Mouse (Mus musculus) hindbrain, postnatal 0 days (tissue): ENCODE results near the gene Serpine2. TPM values are rescaled to one million over a fixed set of nuclear protein-coding genes. Genes with fewer than 3 reads are reported as not detected.

Experiments used
- ATAC-seq: fragments of 200-750 bp; cut with Nextera tagmentation; 2 replicates; pipeline ENCODE4 v1.8.0; 2017; ENCODE audit warnings: mild to moderate bottlenecking, moderate TSS enrichment, moderate library complexity
- DNase-seq: peaks from one replicate; pipeline ENCODE4 v3.0.0-alpha.2; 2015; ENCODE audit warnings: low spot score
- H3K27ac ChIP-seq: fragments of 300-500 bp; sonication (generic); 2 replicates; pipeline ENCODE4 v1.5.1; 2014; ENCODE audit warnings: mild to moderate bottlenecking
- H3K27me3 ChIP-seq: fragments of 300-500 bp; sonication (generic); 2 replicates; pipeline ENCODE4 v1.6.1; 2014; ENCODE audit warnings: low read length, mixed read lengths; ENCODE audit not compliant: insufficient read depth
- H3K36me3 ChIP-seq: fragments of 300-500 bp; sonication (generic); 2 replicates; pipeline ENCODE4 v1.6.1; 2014; ENCODE audit warnings: low read length, mixed read lengths; ENCODE audit not compliant: insufficient read depth
- H3K4me1 ChIP-seq: fragments of 300-500 bp; sonication (generic); 2 replicates; pipeline ENCODE4 v1.6.1; 2014; ENCODE audit warnings: antibody characterized with exemption, low read length, mixed read lengths; ENCODE audit not compliant: insufficient read depth
- H3K4me2 ChIP-seq: fragments of 300-500 bp; sonication (generic); 2 replicates; pipeline ENCODE4 v1.6.1; 2014; ENCODE audit warnings: low read depth, mild to moderate bottlenecking, low read length, moderate library complexity, mixed read lengths
- H3K4me3 ChIP-seq: fragments of 300-500 bp; sonication (generic); 2 replicates; pipeline ENCODE4 v1.5.1; 2014; ENCODE audit warnings: low read length
- H3K9ac ChIP-seq: fragments of 300-500 bp; sonication (generic); replicated peaks from 2 replicates; pipeline ENCODE4 v1.6.1; 2014; ENCODE audit warnings: mild to moderate bottlenecking, low read length, moderate library complexity, mixed read lengths
- H3K9me3 ChIP-seq: fragments of 300-500 bp; sonication (generic); 2 replicates; pipeline ENCODE4 v1.6.1; 2016; ENCODE audit warnings: low read length, mixed read lengths
- CTCF ChIP-seq: IDR thresholded peaks from 2 replicates; pipeline ENCODE4 v1.5.1; 2016; ENCODE audit warnings: antibody characterized with exemption, control low read depth, low read depth
- WGBS: fragments of 180-500 bp; shearing (Covaris S2); extraction: QIAGEN DNeasy Blood & Tissue Kit; methylation state at CpG from one replicate; pipeline ENCODE4 v1.1.7; 2014; 5-methylcytosine and 5-hydroxymethylcytosine counted together
- polyA plus RNA-seq: library from polyadenylated mRNA; unstranded; fragments of >200 nt; fragmentation: Nextera tagmentation; extraction: Ambion mirVana; gene quantifications from 2 replicates; pipeline ENCODE4 v1.2.1, GENCODE M21; 2015
- total RNA-seq: library from RNA; depleted of rRNA; stranded (reverse); fragments of >200 nt; gene quantifications from 2 replicates; pipeline ENCODE4 v1.2.3, GENCODE M21; 2014

The Serpine2 gene
- total and polyA plus RNA-seq, 2 experiments from 2014 or later = 251 to 505 TPM

DNA sequence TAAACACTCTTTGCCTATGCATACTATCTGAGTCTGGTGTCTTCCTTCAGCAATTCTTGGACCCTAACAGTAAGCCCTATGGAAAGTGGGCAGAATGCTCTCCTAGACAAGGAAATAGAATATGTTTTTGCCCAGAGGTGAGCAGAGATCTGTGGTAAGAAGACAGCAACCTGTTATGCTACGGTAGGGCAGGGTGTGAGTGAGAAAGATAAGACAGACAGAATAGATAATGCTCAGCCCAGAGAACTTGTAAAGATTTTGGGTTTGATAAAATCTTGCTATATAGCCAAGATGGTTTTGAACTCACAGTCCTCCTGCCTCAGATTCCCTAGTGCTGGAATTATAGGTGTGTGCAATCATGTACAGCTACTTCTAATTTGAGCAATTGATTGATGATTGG, 96.5 kb downstream of the Serpine2 start:
- no peaks in the 10 kb centered on the region for H3K36me3 ChIP-seq
- ATAC-seq (no peak), DNase-seq (no peak)
- no peaks in the 10 kb centered on the region for H3K27me3 ChIP-seq
- no peak overlapping the region for H3K4me2 ChIP-seq
- peaks cover 12% of the 10 kb centered on the region for H3K4me1 ChIP-seq
- WGBS = 97% methylated on average over 1 of the region's 1 CpGs
- H3K27ac ChIP-seq = no peak overlapping the region
- no peak overlapping the region for H3K9ac ChIP-seq
- no peak for TF ChIP-seq CTCF
- no peak overlapping the region for H3K4me3 ChIP-seq
- H3K9me3 ChIP-seq = no peaks in the 10 kb centered on the region

DNA sequence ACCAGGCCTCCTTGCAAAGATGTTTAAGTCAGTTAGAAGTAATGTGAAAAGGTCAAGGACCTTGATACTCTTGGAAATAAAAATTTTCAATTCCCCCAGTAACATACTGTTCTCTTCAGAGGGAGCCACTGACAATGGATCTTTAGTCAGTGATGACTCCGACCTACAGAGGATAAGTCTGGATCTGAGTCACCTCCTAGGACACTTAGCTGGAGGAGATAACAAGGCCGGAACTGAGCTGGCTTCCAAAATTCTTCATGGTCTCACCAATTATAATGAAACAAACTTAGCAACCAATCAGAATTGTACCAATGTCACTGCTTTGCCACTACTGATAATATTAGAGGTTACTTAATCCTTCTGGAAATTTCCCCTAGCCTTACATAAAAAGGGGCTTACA, 96.9 kb downstream of the Serpine2 start:
- Histone ChIP-seq H3K27me3 (no peaks in the 10 kb centered on the region), H3K36me3 (no peaks in the 10 kb centered on the region), H3K9ac (no peak overlapping the region), H3K4me3 (no peak overlapping the region), H3K27ac (no peak overlapping the region), H3K4me2 (no peak overlapping the region), H3K9me3 (no peaks in the 10 kb centered on the region), H3K4me1 (peaks cover 15% of the 10 kb centered on the region)
- 84% methylated on average over 2 of the region's 2 CpGs for WGBS
- DNase-seq (no peak), ATAC-seq (no peak)
- TF ChIP-seq CTCF = no peak

DNA sequence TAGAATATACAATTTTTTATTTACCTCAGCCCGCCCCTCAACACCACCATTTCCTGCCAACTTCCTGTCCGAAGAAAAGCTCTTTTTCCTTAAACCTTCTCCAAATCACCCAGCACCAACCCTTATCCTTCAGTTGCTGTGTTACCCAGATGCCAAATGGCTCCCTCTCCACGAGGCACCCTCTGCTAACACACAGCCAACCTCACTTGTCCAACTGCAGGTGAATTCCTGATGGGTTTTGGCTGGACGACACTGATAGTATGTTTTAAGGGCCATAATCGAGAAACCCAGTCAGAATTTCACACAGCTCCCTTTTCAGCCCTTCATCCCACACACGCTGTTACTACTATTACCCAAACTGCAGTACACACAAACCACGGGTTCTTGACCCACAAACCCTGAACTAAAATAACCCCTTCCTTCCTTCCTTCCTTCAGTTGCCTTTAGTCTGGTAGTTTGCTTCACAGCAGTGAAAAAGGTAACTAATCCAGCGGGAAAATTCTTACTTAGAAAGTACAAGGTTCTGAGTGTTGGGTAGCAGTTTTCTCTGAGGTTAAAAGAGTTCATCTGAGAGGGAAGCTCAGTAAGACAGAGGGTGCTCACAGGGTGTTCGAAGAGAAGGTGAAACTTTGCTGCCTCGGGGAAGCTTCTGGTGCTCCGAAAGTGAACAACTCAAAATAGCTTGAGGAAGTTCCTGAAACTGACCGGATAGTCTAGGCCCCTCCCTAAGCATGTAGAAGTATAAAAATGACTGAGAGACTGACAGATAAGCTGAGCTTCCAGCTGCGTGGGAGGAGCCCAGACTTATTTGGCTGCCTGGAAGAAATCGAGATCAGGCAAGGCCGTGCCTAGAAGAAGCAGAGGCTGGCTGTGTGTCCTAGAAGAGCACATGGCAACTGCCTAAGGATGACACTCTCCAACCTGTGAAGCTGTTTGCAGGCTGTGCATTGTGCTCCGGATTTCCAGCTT, 98.4 kb downstream of the Serpine2 start:
- Histone ChIP-seq H3K36me3 (no peaks in the 10 kb centered on the region), H3K4me2 (peak overlapping the region; percentile 98), H3K9me3 (no peaks in the 10 kb centered on the region), H3K27ac (peak overlapping the region; percentile 37; the same call in 1 of the 2 replicates), H3K4me3 (peak overlapping the region; percentile 82), H3K27me3 (no peaks in the 10 kb centered on the region), H3K9ac (peak overlapping the region; percentile 38; the same call in 1 of the 2 replicates), H3K4me1 (peaks cover 15% of the 10 kb centered on the region)
- DNase-seq (peak; percentile 9), ATAC-seq (no peak)
- TF ChIP-seq CTCF = no peak
- 58% methylated on average over 16 of the region's 16 CpGs for WGBS

DNA sequence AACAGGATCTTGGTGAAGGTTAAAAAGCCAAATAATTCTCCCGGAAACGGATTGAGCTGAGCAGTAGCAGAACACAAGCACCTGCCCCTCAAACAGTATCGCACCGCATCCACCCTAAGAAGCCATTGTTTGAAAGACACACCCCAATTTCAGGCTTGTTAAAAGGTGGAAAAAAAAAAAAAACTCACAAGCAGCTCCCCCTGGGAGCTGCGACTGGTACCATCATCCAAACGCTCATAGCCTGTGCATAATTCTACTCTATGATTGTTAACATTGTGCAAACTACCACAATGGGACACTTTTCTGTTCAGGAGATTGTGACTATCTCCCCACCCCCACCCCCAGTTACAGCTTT, 99.1 kb downstream of the Serpine2 start:
- H3K27me3 ChIP-seq = no peaks in the 10 kb centered on the region
- no peak for TF ChIP-seq CTCF
- 0% methylated on average over 6 of the region's 6 CpGs for WGBS
- peak overlapping the region; percentile 98 for H3K4me2 ChIP-seq
- H3K27ac ChIP-seq = no peak overlapping the region
- H3K9me3 ChIP-seq = no peaks in the 10 kb centered on the region
- H3K9ac ChIP-seq = peak overlapping the region; percentile 38; the same call in 1 of the 2 replicates
- H3K4me1 ChIP-seq = peaks cover 15% of the 10 kb centered on the region
- no peaks in the 10 kb centered on the region for H3K36me3 ChIP-seq
- peak overlapping the region; percentile 82 for H3K4me3 ChIP-seq
- ATAC-seq (peak; percentile 60), DNase-seq (no peak)

DNA sequence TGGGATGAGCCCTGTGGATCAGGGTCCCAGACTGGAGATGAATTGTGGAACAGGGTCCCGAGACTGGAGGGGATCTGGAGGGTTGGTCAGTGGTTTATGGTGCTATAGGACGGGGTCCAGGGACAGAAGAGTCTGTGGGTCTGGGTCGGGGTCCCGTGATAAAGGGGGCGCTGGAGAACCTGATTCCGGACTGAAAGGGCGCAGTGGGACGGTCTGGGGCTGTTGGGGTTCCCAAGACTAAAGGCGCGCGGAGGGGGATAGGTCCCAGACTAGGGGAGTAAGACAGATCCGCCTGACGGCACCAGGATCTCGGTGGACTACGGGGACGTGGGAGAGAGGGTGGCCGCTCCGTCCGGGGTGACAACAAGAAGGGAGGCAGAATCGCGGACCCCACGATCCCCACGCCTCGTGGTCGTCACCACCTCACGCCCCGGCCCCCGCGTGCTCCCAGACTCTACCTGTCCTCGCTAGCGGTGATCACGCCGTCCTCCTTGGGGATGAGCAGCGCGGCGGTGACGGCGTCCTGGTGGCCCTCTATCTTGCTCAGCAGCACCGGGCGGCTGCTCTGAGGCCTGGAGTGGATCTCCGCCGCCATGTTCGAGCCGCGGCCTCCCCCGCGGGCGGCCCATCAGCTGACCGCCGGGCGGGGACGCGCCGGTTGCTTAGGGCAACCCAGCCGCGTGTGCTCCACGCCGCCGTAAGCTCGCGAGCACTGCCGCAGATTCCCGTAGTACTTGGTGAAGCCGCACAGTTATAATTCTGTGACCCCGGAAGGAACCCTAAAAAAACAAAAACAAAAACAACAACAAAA, 99.7 kb downstream of the Serpine2 start:
- DNase-seq = peak; percentile 96
- no peak for TF ChIP-seq CTCF
- ATAC-seq = peak; percentile 97
- WGBS = under 1% methylated on average over 65 of the region's 65 CpGs
- H3K4me2 ChIP-seq = peak overlapping the region; percentile 98
- no peaks in the 10 kb centered on the region for H3K9me3 ChIP-seq
- H3K4me1 ChIP-seq = peaks cover 15% of the 10 kb centered on the region
- H3K4me3 ChIP-seq = peak overlapping the region; percentile 82
- H3K27me3 ChIP-seq = no peaks in the 10 kb centered on the region
- H3K9ac ChIP-seq = peak overlapping the region; percentile 80
- H3K36me3 ChIP-seq = no peaks in the 10 kb centered on the region
- H3K27ac ChIP-seq = peak overlapping the region; percentile 54

DNA sequence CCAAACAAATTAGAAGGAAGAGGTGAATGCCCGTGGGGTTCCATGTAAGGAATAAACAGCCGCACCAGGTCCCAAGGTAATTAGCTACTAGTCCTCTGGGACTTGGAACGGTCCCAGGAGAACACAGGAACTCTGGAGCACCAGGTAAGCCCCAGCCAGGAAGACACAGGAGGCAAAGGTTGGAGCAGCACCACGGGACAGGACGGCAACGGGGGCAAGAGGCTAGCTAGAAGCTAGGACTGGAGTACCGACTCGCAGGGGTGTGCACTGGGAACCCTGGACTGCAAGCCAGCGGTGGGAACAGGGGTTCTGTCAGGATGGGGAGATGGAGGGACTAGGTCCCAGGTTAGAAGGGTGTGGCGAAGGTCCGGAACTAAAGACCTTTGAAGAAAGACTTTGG, 100.3 kb downstream of the Serpine2 start:
- no peaks in the 10 kb centered on the region for H3K36me3 ChIP-seq
- no peaks in the 10 kb centered on the region for H3K27me3 ChIP-seq
- H3K27ac ChIP-seq = 0 out of 2 replicates have a peak overlapping the region, but pooled peaks have one; percentile 54
- ATAC-seq = no peak; the same call in 1 of the 2 replicates
- whole genome bisulfite sequencing = 4% methylated on average over 11 of the region's 11 CpGs
- no peak for TF ChIP-seq CTCF
- peak overlapping the region; percentile 98 for H3K4me2 ChIP-seq
- H3K9ac ChIP-seq = peak overlapping the region; percentile 80
- no peak for DNase-seq
- H3K4me3 ChIP-seq = peak overlapping the region; percentile 82
- no peaks in the 10 kb centered on the region for H3K9me3 ChIP-seq
- H3K4me1 ChIP-seq = peaks cover 15% of the 10 kb centered on the region
